Mouse (Mus musculus) erythroblast, embryonic 14.5 days (primary cell): ENCODE measurements around the gene Pdxdc1.
"Not testable (repeated sequence)": the region's sequence is repeated elsewhere in the genome, so short reads cannot be mapped to it uniquely, and the experiment has no call there.

Experiments
- GATA1 ChIP-seq: IDR thresholded peaks from 2 replicates; pipeline ENCODE4 v1.6.1; 2012; ENCODE audit warnings: low read length, inconsistent platforms, mixed read lengths
- TAL1 ChIP-seq: IDR thresholded peaks from 3 replicates; pipeline ENCODE4 v1.6.1; 2012; ENCODE audit warnings: low read length, inconsistent platforms, mixed read lengths

DNA sequence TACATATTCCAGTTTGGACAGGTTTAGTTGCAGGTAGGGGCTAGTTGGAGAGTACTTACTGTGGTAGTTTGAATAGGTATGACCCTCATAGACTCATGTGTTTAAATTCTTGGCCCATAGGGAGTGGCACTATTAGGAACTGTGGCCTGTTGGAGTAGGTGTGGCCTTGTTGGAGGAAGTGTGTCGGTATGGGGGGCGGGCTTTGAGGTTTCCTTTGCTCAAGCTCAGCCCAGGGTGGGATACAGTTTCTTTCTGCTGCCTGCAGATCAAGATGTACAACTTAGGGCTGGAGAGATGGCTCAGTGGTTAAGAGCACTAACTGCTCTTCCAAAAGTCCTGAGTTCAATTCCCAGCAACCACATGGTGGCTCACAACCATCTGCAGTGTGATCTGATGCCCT lies 109.5 kb downstream of the Pdxdc1 start:
- not testable (repeated sequence) for TF ChIP-seq GATA1, TAL1
